Mouse (Mus musculus) gastrocnemius, adult 2 months (tissue): ENCODE results near the gene Dclre1c. TPM values are rescaled to one million over a fixed set of nuclear protein-coding genes. Genes with fewer than 3 reads are reported as not detected.

Source experiments
- DNase-seq: peaks from one replicate; pipeline ENCODE4 v3.0.0; 2022
- H3K27ac ChIP-seq: fragments of 200-600 bp; 2 replicates; pipeline ENCODE4 v1.8.1; 2022; ENCODE audit warnings: mild to moderate bottlenecking
- H3K4me3 ChIP-seq: fragments of 200-600 bp; 2 replicates; pipeline ENCODE4 v1.8.1; 2022; ENCODE audit warnings: mild to moderate bottlenecking, moderate library complexity
- CTCF ChIP-seq: fragments of 200-600 bp; IDR thresholded peaks from 2 replicates; pipeline ENCODE4 v1.8.1; 2022; ENCODE audit warnings: antibody characterized with exemption, mild to moderate bottlenecking, moderate library complexity
- intact Hi-C: fragments of 180-260 bp; cut with DNase I; formaldehyde crosslinking; loops from one replicate; pipeline ENCODE4 v1.15.1; 2025
- total RNA-seq, 2 experiments: library from RNA; stranded (reverse); gene quantifications; 2 replicates each; pipeline ENCODE4 v1.2.3; 2021

Dclre1c gene
- total RNA-seq, 2 experiments from 2014 or later = 2.3 to 3.5 TPM

DNA sequence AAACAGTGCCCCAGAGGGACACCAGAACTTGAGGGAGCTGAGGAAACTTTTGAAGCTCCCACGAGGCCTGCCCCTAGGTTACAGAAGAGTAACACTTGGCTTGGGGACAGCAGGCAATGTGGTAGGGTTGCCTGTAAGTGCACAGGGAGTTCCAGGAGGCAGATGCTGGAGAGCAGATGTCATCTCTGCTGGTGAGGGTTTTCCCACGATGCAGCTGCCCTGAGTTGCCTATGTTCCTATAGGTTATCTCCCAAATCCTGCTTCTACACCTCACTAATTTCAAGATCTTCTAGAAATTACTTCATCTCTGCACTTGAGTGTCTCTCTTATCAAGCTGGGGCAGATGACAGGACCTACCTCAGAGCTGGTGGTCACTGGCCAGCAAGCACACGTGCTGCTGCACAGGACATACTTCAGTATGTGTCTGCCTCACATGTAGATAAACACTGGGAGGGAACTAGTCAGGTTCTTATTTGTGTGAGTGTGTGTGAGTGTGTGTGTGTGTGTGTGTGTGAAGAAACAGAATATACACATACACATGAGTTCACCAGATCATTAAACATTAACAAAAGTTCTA is 70.0 kb downstream of the Dclre1c start:
- Histone ChIP-seq H3K27ac (no peak overlapping the region), H3K4me3 (no peak overlapping the region)
- DNase-seq = no peak
- TF ChIP-seq CTCF = no peak
- intact Hi-C loops = no loop called here

DNA sequence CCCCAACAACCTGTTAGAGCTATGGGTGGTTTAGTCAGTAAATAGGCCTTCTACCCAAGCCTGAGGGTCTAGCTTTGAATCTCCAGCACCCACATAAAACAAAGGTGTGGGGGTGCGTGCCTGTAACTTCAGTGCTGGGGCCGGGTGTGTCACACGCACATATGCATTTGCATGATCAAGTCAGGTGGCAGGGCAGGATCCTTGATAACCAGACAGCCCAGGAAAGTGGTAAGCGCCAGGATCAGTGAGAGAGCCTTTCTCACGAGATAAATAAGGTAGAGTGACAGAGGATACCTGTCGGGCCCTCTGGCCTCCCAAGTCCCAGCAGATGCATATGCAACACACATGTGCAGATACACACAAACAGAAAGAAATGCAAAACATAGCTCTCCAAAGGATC is 75.6 kb downstream of the Dclre1c start:
- intact Hi-C loops = no loop called here
- no peak for DNase-seq
- no peak overlapping the region for H3K4me3 ChIP-seq
- TF ChIP-seq CTCF = no peak
- no peak overlapping the region for H3K27ac ChIP-seq

DNA sequence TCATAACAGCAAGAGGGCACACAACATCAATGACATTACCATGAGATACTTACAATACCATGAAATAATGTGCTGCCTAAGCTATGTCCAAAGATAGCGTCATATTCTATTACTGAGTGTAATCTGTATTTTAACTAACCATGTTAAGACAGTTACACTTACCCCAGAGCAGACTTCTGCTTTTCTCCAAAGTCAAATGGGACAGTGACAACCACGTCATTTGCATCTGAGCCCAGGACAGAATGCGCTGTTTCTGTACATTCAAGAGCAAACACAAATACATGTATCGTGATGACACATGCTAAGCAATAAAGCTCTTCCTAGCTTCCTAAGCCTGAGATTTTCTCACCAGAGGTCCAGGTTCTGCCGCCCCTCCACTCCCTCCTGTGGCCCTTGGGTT is 77.0 kb downstream of the Dclre1c start:
- Histone ChIP-seq H3K4me3 (no peak overlapping the region), H3K27ac (no peak overlapping the region)
- no peak for TF ChIP-seq CTCF
- intact Hi-C loops = no loop called here
- DNase-seq = no peak

DNA sequence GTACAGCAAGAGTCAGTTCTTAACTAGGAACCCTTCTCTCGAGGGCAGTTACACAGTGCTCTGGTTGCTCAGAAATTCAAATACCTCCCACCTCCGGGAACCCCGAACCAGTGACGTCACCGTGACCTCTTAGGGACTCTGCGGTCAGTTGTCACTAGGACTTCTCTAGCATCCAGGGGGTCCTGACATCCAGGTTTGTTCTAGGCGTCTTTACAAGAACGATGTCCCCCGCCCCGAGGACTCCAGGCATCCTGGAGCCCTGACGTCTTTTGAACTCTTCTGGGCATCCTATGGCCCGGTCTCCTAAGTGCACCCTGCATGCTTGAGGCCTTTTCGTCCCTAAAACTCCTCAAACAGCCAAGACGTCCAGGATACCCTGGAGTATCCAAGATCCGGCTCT is 88.1 kb downstream of the Dclre1c start:
- TF ChIP-seq CTCF = no peak
- Histone ChIP-seq H3K27ac (peak overlapping the region; percentile 98), H3K4me3 (peak overlapping the region; percentile 76)
- DNase-seq = peak; percentile 17
- intact Hi-C loops = loop anchor here (5.0 kb wide), 3 partner anchors 35 to 180 kb away; partner anchors contain the start of genes Dclre1c, Meig1, Rpp38 and Suv39h2

DNA sequence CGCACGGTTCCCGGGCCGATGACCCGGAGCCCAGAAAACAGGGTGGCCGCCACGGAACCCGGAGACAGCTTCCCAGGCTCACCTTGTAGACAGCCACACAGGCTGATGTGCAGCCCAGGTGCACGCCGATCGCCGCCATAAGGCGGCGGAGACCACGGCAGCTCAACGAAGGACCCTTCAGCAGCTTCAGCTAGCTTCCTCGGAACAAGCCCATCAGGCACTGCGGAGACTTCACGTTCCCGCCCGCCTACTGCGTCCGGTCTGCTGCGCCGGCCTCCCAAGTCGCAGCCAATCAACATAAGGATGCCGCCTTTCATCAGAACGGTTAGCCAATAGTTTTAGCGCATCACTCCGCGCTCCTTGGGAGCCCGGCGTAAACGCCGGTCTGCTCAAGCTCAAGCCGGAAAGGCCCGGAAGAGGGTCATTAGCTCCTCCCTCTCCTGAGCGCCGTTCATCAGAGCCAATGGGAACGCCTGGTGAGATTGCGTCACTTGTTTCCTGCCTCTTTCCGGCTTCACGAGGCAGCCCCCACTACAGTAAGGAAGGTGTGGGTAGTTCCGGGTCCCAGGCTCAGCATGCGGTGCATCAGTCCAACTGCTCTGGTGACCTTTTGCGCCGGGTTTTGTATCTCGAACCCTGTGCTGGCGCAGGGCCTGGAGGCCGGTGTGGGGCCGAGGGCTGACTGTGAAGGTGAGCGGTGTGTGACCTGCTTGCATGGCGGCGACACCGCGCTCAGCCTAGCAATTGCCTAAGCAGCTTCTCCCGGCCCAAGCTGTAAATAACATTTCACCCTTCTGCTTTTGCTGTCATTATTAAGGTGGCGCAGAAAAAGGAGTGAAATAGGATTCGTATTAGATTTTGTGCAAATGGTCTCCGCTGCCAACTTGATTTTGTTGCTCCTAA is 88.9 kb downstream of the Dclre1c start, which contains the start of the genes Gm45902, Hspa14 and Cdnf:
TSS of gene Gm45902 (minus strand) at position 239 of the 903 bp plus-strand sequence.
TSS of gene Hspa14 (minus strand) at position 263 of the 903 bp plus-strand sequence.
TSS of gene Cdnf (plus strand) at position 479 of the 903 bp plus-strand sequence.
- no peak for TF ChIP-seq CTCF
- intact Hi-C loops = loop anchor here (5.0 kb wide), 3 partner anchors 36 to 181 kb away; partner anchors contain the start of genes Dclre1c, Meig1, Rpp38 and Suv39h2
- peak within 1 kb of the TSS; percentile 98 for H3K27ac ChIP-seq
- peak; percentile 96 for DNase-seq
- H3K4me3 ChIP-seq = peak within 1 kb of the TSS; percentile 76

Other genes starting within 250 kb of the Dclre1c start
- 10 to 100 TPM; 11.0 to 12.9 TPM for gene Nmt2, start 139.9 kb upstream of the Dclre1c start, total RNA-seq
- 1 to 10 TPM; 6.8 to 7.3 TPM for gene Rpp38, start 91.5 kb upstream of the Dclre1c start, total RNA-seq
- under 1 TPM in 1 of 2 experiments, not detected in 1; 0.64 TPM for gene Acbd7, start 88.0 kb upstream of the Dclre1c start, total RNA-seq
- gene Olah, start 26.9 kb upstream of the Dclre1c start, total RNA-seq = not detected
- not detected for gene Meig1, start 1.5 kb upstream of the Dclre1c start, total RNA-seq
- 1 to 10 TPM in 1 of 2 experiments, under 1 TPM in 1; 0.71 to 1.3 TPM for gene Suv39h2, start 50.9 kb downstream of the Dclre1c start, total RNA-seq
- gene Gm45902, start 88.7 kb downstream of the Dclre1c start, total RNA-seq = under 1 TPM; 0.70 to 0.89 TPM
- gene Hspa14, start 88.7 kb downstream of the Dclre1c start, total RNA-seq = 10 to 100 TPM in 1 of 2 experiments, 1 to 10 TPM in 1; 9.4 to 12.0 TPM
- 10 to 100 TPM; 41.3 to 46.6 TPM for gene Cdnf, start 88.9 kb downstream of the Dclre1c start, total RNA-seq
- gene Fam107b, start 146.4 kb downstream of the Dclre1c start, total RNA-seq = 1 to 10 TPM; 1.3 to 4.3 TPM